Mouse (Mus musculus) heart, embryonic 16.5 days (tissue): Measurements from ENCODE around the gene Prss43. TPM values are rescaled to one million over a fixed set of nuclear protein-coding genes. Genes with fewer than 3 reads are reported as not detected.

Source experiments
- ATAC-seq: fragments of 200-750 bp; cut with Nextera tagmentation; replicated peaks from 2 replicates; pipeline ENCODE4 v1.8.0; 2017; ENCODE audit warnings: moderate number of reproducible peaks; ENCODE audit not compliant: insufficient read depth, low FRiP score; ENCODE audit errors: extremely low read depth
- H3K27ac ChIP-seq: fragments of 300-500 bp; sonication (generic); 2 replicates; pipeline ENCODE4 v1.5.1; 2014; ENCODE audit warnings: mild to moderate bottlenecking, low read length, control low read depth, moderate library complexity
- H3K27me3 ChIP-seq: fragments of 300-500 bp; sonication (generic); 2 replicates; pipeline ENCODE4 v1.6.1; 2014; ENCODE audit warnings: low read length, mixed read lengths; ENCODE audit not compliant: control insufficient read depth, insufficient read depth
- H3K36me3 ChIP-seq: fragments of 300-500 bp; sonication (generic); 2 replicates; pipeline ENCODE4 v1.6.1; 2014; ENCODE audit not compliant: control insufficient read depth, insufficient read depth
- H3K4me1 ChIP-seq: fragments of 300-500 bp; sonication (generic); 2 replicates; pipeline ENCODE4 v1.6.1; 2014; ENCODE audit warnings: low read length, mixed read lengths; ENCODE audit not compliant: control insufficient read depth, insufficient read depth
- H3K4me2 ChIP-seq: fragments of 300-500 bp; sonication (generic); 2 replicates; pipeline ENCODE4 v1.6.1; 2014; ENCODE audit warnings: low read depth, mild to moderate bottlenecking, control low read depth, low read length
- H3K4me3 ChIP-seq: fragments of 300-500 bp; sonication (generic); 2 replicates; pipeline ENCODE4 v1.5.1; 2014; ENCODE audit warnings: mild to moderate bottlenecking, control low read depth, low read length
- H3K9ac ChIP-seq: fragments of 300-500 bp; sonication (generic); 2 replicates; pipeline ENCODE4 v1.6.1; 2014; ENCODE audit warnings: low read length, control low read depth
- H3K9me3 ChIP-seq: fragments of 300-500 bp; sonication (generic); replicated peaks from 2 replicates; pipeline ENCODE4 v1.6.1; 2016; ENCODE audit warnings: low read length; ENCODE audit not compliant: control insufficient read depth
- WGBS: fragments of 180-500 bp; shearing (Covaris S2); extraction: QIAGEN DNeasy Blood & Tissue Kit; methylation state at CpG from one replicate; pipeline ENCODE4 v1.1.7; 2014; 5-methylcytosine and 5-hydroxymethylcytosine counted together
- polyA plus RNA-seq: library from polyadenylated mRNA; unstranded; fragments of >200 nt; fragmentation: Nextera tagmentation; extraction: Ambion mirVana; gene quantifications from 2 replicates; pipeline ENCODE4 v1.2.1, GENCODE M21; 2015

The Prss43 gene
- polyA plus RNA-seq, 1 experiment from 2014 or later = not detected

- no peak for ATAC-seq
- peaks cover 11% of the 10 kb centered on the region for H3K27me3 ChIP-seq
- H3K27ac ChIP-seq = no peak overlapping the region
- H3K4me3 ChIP-seq = no peak overlapping the region
- H3K9ac ChIP-seq = no peak overlapping the region
- no peaks in the 10 kb centered on the region for H3K9me3 ChIP-seq
- no peaks in the 10 kb centered on the region for H3K36me3 ChIP-seq
- no peak overlapping the region for H3K4me2 ChIP-seq
- 40% methylated on average over 4 of the region's 6 CpGs for WGBS
- peaks cover 29% of the 10 kb centered on the region for H3K4me1 ChIP-seq
Observed at GRCm38 (mm10) chr9:110875288-110875695, 48.8 kb downstream of the Prss43 start.

GRCm38 (mm10) chr9:110877353-110877752 lies 50.9 kb downstream of the Prss43 start:
- H3K4me2 ChIP-seq = no peak overlapping the region
- no peaks in the 10 kb centered on the region for H3K36me3 ChIP-seq
- peaks cover 13% of the 10 kb centered on the region for H3K27me3 ChIP-seq
- no peaks in the 10 kb centered on the region for H3K9me3 ChIP-seq
- peaks cover 34% of the 10 kb centered on the region for H3K4me1 ChIP-seq
- peak overlapping the region; percentile 81 for H3K27ac ChIP-seq
- H3K4me3 ChIP-seq = no peak overlapping the region
- WGBS = 88% methylated on average over 1 of the region's 1 CpGs
- ATAC-seq = no peak
- H3K9ac ChIP-seq = no peak overlapping the region

- H3K4me1 ChIP-seq = peaks cover 34% of the 10 kb centered on the region
- H3K4me3 ChIP-seq = no peak overlapping the region
- peak overlapping the region; percentile 38; the same call in 1 of the 2 replicates for H3K9ac ChIP-seq
- H3K27me3 ChIP-seq = peaks cover 11% of the 10 kb centered on the region
- no peaks in the 10 kb centered on the region for H3K9me3 ChIP-seq
- H3K36me3 ChIP-seq = no peaks in the 10 kb centered on the region
- H3K27ac ChIP-seq = peak overlapping the region; percentile 81
- peak overlapping the region; percentile 26 for H3K4me2 ChIP-seq
- peak; percentile 80 for ATAC-seq
- 47% methylated on average over 5 of the region's 5 CpGs for WGBS
Observed at GRCm38 (mm10) chr9:110877888-110878287, 51.4 kb downstream of the Prss43 start.

GRCm38 (mm10) chr9:110879191-110879920 lies 52.9 kb downstream of the Prss43 start, which contains the start of gene Als2cl:
Als2cl (plus strand) TSS chr9:110879870.
- WGBS = 14% methylated on average over 12 of the region's 12 CpGs
- H3K27me3 ChIP-seq = peaks cover 7% of the 10 kb centered on the region; the same call in 1 of the 2 replicates

DNA sequence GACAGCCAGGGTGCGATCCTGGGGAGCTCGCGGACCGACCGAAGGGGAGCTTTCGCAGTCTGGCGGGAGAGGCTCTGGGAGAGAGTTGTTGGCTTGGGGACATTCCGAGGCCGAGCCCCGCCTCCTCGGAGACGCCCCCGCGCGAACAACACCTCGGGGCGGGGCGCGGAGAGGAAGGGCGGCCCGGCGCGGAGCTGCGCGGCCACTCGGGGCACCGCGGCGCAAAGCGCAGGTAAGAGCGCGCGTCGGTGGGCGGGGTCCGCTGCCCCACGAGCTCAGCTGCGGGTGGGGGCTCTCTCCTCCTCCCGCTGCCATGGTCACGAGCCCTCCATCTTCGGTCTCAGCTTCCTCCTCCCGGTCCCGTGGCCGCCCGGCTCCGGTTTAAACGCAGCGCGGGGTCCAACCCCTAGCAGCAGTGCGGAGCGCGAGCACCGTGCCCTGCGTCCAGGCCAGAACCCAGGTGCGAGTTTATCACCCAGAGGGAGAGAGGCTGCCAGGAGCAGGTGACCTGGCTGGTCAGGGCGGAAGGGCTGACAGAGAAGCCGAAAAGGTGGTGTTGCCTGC lies 53.6 kb downstream of the Prss43 start, which contains the start of gene Tmie:
Gene Tmie (minus strand): TSS at position 116 of the 564 bp plus-strand sequence.
- whole genome bisulfite sequencing = under 1% methylated on average over 56 of the region's 57 CpGs
- H3K36me3 ChIP-seq = no peaks in the 10 kb centered on the region
- H3K27me3 ChIP-seq = 0 out of 2 replicates have a peak, but pooled peaks cover 5% of the 10 kb centered on the region
- peak; percentile 75 for ATAC-seq
- peak within 1 kb of the TSS; percentile 71 for H3K27ac ChIP-seq
- peak within 1 kb of the TSS; percentile 68 for H3K4me3 ChIP-seq
- H3K9me3 ChIP-seq = no peaks in the 10 kb centered on the region
- peak within 1 kb of the TSS; percentile 91 for H3K4me2 ChIP-seq
- H3K9ac ChIP-seq = peak within 1 kb of the TSS; percentile 73
- peaks cover 28% of the 10 kb centered on the region for H3K4me1 ChIP-seq

More at GRCm38 (mm10) chr9:110879191-110879920, 52.9 kb downstream of the Prss43 start, which contains the start of gene Als2cl:
- Histone ChIP-seq H3K4me2 (peak within 1 kb of the TSS; percentile 91), H3K9ac (peak within 1 kb of the TSS; percentile 73), H3K36me3 (no peaks in the 10 kb centered on the region), H3K27ac (peak within 1 kb of the TSS; percentile 71), H3K4me3 (peak within 1 kb of the TSS; percentile 68), H3K4me1 (peaks cover 29% of the 10 kb centered on the region), H3K9me3 (no peaks in the 10 kb centered on the region)
- ATAC-seq = peak; percentile 33

- H3K9me3 ChIP-seq = no peaks in the 10 kb centered on the region
- 63% methylated on average over 4 of the region's 4 CpGs for WGBS
- peak overlapping the region; percentile 73 for H3K9ac ChIP-seq
- no peaks in the 10 kb centered on the region for H3K36me3 ChIP-seq
- peak overlapping the region; percentile 91 for H3K4me2 ChIP-seq
- H3K27me3 ChIP-seq = 0 out of 2 replicates have a peak, but pooled peaks cover 5% of the 10 kb centered on the region
- H3K4me3 ChIP-seq = peak overlapping the region; percentile 68
- no peak for ATAC-seq
- H3K27ac ChIP-seq = no peak overlapping the region
- peaks cover 28% of the 10 kb centered on the region for H3K4me1 ChIP-seq
Observed at GRCm38 (mm10) chr9:110880772-110881171, 54.3 kb downstream of the Prss43 start.

Other genes starting within 250 kb of the Prss43 start
- 16.4 and 17.2 TPM in 2 replicates for gene Nradd, start 202.2 kb upstream of the Prss43 start, polyA plus RNA-seq
- gene Nbeal2, start 172.5 kb upstream of the Prss43 start, polyA plus RNA-seq = 3.3 and 3.8 TPM in 2 replicates
- gene Ccdc12, start 170.2 kb upstream of the Prss43 start, polyA plus RNA-seq = 139 and 147 TPM in 2 replicates
- 4,391 and 5,295 TPM in 2 replicates for gene Myl3, start 84.8 kb upstream of the Prss43 start, polyA plus RNA-seq
- gene Pth1r, start 79.5 kb upstream of the Prss43 start, polyA plus RNA-seq = 21.0 and 26.3 TPM in 2 replicates
- gene Prss42, start 28.5 kb upstream of the Prss43 start, polyA plus RNA-seq = 0.15 TPM in 1 of 2 replicates, not detected in the other
- gene Prss44, start 12.7 kb upstream of the Prss43 start, polyA plus RNA-seq = not detected in 2 replicates
- 0.26 TPM in 1 of 2 replicates, not detected in the other for gene Prss45, start 7.9 kb downstream of the Prss43 start, polyA plus RNA-seq
- not detected in 2 replicates for gene Prss46, start 17.8 kb downstream of the Prss43 start, polyA plus RNA-seq
- gene Prss50, start 31.3 kb downstream of the Prss43 start, polyA plus RNA-seq = not detected in 2 replicates
- 3.1 and 4.4 TPM in 2 replicates for gene Als2cl, start 53.2 kb downstream of the Prss43 start, polyA plus RNA-seq
- gene Tmie, start 53.4 kb downstream of the Prss43 start, polyA plus RNA-seq = 1.2 and 1.7 TPM in 2 replicates
- gene Fam240a, start 90.2 kb downstream of the Prss43 start, polyA plus RNA-seq = not detected in 2 replicates
- gene Tdgf1, start 119.5 kb downstream of the Prss43 start, polyA plus RNA-seq = not detected in 2 replicates
- 8.1 and 8.6 TPM in 2 replicates for gene Lrrc2, start 124.9 kb downstream of the Prss43 start, polyA plus RNA-seq
- gene Rtp3, start 163.9 kb downstream of the Prss43 start, polyA plus RNA-seq = 0.13 and 0.29 TPM in 2 replicates
- gene Ltf, start 192.6 kb downstream of the Prss43 start, polyA plus RNA-seq = 1.8 and 3.2 TPM in 2 replicates
- 5.0 and 5.9 TPM in 2 replicates for gene Ccrl2, start 230.8 kb downstream of the Prss43 start, polyA plus RNA-seq